Mouse (Mus musculus) midbrain, embryonic 11.5 days (tissue): Measurements from ENCODE around the gene Nxph3. TPM values are rescaled to one million over a fixed set of nuclear protein-coding genes. Genes with fewer than 3 reads are reported as not detected.

ENCODE experiments used
- ATAC-seq: fragments of 200-750 bp; cut with Nextera tagmentation; 2 replicates; pipeline ENCODE4 v1.8.0; 2017; ENCODE audit warnings: moderate TSS enrichment, moderate library complexity; ENCODE audit not compliant: low FRiP score
- DNase-seq: peaks from one replicate; pipeline ENCODE4 v3.0.0; 2015; ENCODE audit warnings: low spot score; ENCODE audit errors: missing footprints
- H3K27ac ChIP-seq: fragments of 300-500 bp; sonication (generic); 2 replicates; pipeline ENCODE4 v1.5.1; 2014; ENCODE audit warnings: low read depth, low read length
- H3K27me3 ChIP-seq: fragments of 300-500 bp; sonication (generic); 2 replicates; pipeline ENCODE4 v1.6.1; 2014; ENCODE audit warnings: mild to moderate bottlenecking, low read length, moderate library complexity, mixed read lengths; ENCODE audit not compliant: control insufficient read depth, insufficient read depth
- H3K36me3 ChIP-seq: fragments of 300-500 bp; sonication (generic); 2 replicates; pipeline ENCODE4 v1.6.1; 2014; ENCODE audit warnings: mild to moderate bottlenecking, low read length, moderate library complexity, mixed read lengths; ENCODE audit not compliant: control insufficient read depth, insufficient read depth
- H3K4me1 ChIP-seq: fragments of 300-500 bp; sonication (generic); 2 replicates; pipeline ENCODE4 v1.6.1; 2014; ENCODE audit warnings: low read length; ENCODE audit not compliant: control insufficient read depth, insufficient read depth
- H3K4me2 ChIP-seq: fragments of 300-500 bp; sonication (generic); 2 replicates; pipeline ENCODE4 v1.6.1; 2014; ENCODE audit warnings: mild to moderate bottlenecking, moderate library complexity
- H3K4me3 ChIP-seq: fragments of 300-500 bp; sonication (generic); 2 replicates; pipeline ENCODE4 v1.5.1; 2014; ENCODE audit warnings: low read depth, low read length
- H3K9ac ChIP-seq: fragments of 300-500 bp; sonication (generic); 2 replicates; pipeline ENCODE4 v1.6.1; 2014; ENCODE audit warnings: low read length
- H3K9me3 ChIP-seq: fragments of 300-500 bp; sonication (generic); 2 replicates; pipeline ENCODE4 v1.6.1; 2016; ENCODE audit warnings: low read length; ENCODE audit not compliant: control insufficient read depth
- whole genome bisulfite sequencing: fragments of 180-500 bp; shearing (Covaris S2); extraction: QIAGEN DNeasy Blood & Tissue Kit; methylation state at CpG from one replicate; pipeline ENCODE4 v1.1.7; 2014; 5-methylcytosine and 5-hydroxymethylcytosine counted together
- polyA plus RNA-seq: library from polyadenylated mRNA; unstranded; fragments of >200 nt; fragmentation: Nextera tagmentation; extraction: Ambion mirVana; gene quantifications from 2 replicates; pipeline ENCODE4 v1.2.1, GENCODE M21; 2014

Gene Nxph3
- polyA plus RNA-seq, 1 experiment from 2014 or later = 0.20 TPM

GRCm38 (mm10) chr11:95490104-95490503 lies 24.3 kb downstream of the Nxph3 start:
- H3K9me3 ChIP-seq = no peaks in the 10 kb centered on the region
- H3K9ac ChIP-seq = no peak overlapping the region
- ATAC-seq (no peak), DNase-seq (no peak)
- no peak overlapping the region for H3K27ac ChIP-seq
- H3K36me3 ChIP-seq = peaks cover 14% of the 10 kb centered on the region
- 85% methylated on average over 14 of the region's 14 CpGs for WGBS
- H3K4me2 ChIP-seq = no peak overlapping the region
- H3K27me3 ChIP-seq = no peaks in the 10 kb centered on the region
- no peaks in the 10 kb centered on the region for H3K4me1 ChIP-seq
- H3K4me3 ChIP-seq = no peak overlapping the region

GRCm38 (mm10) chr11:95487237-95487636 lies 27.1 kb downstream of the Nxph3 start:
- WGBS = 95% methylated on average over 2 of the region's 2 CpGs
- no peak overlapping the region for H3K4me3 ChIP-seq

GRCm38 (mm10) chr11:95485634-95486033 lies 28.7 kb downstream of the Nxph3 start:
- H3K9ac ChIP-seq = no peak overlapping the region
- no peak overlapping the region for H3K27ac ChIP-seq
- H3K36me3 ChIP-seq = peaks cover 3% of the 10 kb centered on the region; the same call in 1 of the 2 replicates
- no peaks in the 10 kb centered on the region for H3K27me3 ChIP-seq
- H3K4me1 ChIP-seq = no peaks in the 10 kb centered on the region
- no peaks in the 10 kb centered on the region for H3K9me3 ChIP-seq
- peak; percentile 78 for DNase-seq
- no peak overlapping the region for H3K4me2 ChIP-seq
- ATAC-seq = no peak
- no peak overlapping the region for H3K4me3 ChIP-seq
- 96% methylated on average over 18 of the region's 18 CpGs for WGBS

More at GRCm38 (mm10) chr11:95487237-95487636, 27.1 kb downstream of the Nxph3 start:
- H3K4me2 ChIP-seq = no peak overlapping the region
- DNase-seq (peak; percentile 66), ATAC-seq (no peak)
- no peak overlapping the region for H3K27ac ChIP-seq
- no peaks in the 10 kb centered on the region for H3K4me1 ChIP-seq
- no peaks in the 10 kb centered on the region for H3K9me3 ChIP-seq
- no peak overlapping the region for H3K9ac ChIP-seq
- H3K27me3 ChIP-seq = no peaks in the 10 kb centered on the region
- peaks cover 9% of the 10 kb centered on the region for H3K36me3 ChIP-seq

- Histone ChIP-seq H3K4me3 (no peak overlapping the region), H3K27ac (no peak overlapping the region), H3K9ac (no peak overlapping the region), H3K4me1 (no peaks in the 10 kb centered on the region), H3K9me3 (no peaks in the 10 kb centered on the region), H3K27me3 (no peaks in the 10 kb centered on the region), H3K4me2 (no peak overlapping the region), H3K36me3 (peaks cover 2% of the 10 kb centered on the region; the same call in 1 of the 2 replicates)
- 88% methylated on average over 4 of the region's 4 CpGs for WGBS
- ATAC-seq (no peak), DNase-seq (peak; percentile 39)
Measured at GRCm38 (mm10) chr11:95480662-95481061, 33.7 kb downstream of the Nxph3 start.

GRCm38 (mm10) chr11:95479458-95479857 lies 34.9 kb downstream of the Nxph3 start:
- Histone ChIP-seq H3K4me3 (no peak overlapping the region), H3K4me2 (no peak overlapping the region), H3K9me3 (no peaks in the 10 kb centered on the region), H3K27ac (no peak overlapping the region), H3K9ac (no peak overlapping the region), H3K4me1 (no peaks in the 10 kb centered on the region), H3K36me3 (no peaks in the 10 kb centered on the region), H3K27me3 (no peaks in the 10 kb centered on the region)
- WGBS = 77% methylated on average over 4 of the region's 4 CpGs
- ATAC-seq (no peak), DNase-seq (peak; percentile 56)

GRCm38 (mm10) chr11:95476323-95476722 lies 38.0 kb downstream of the Nxph3 start:
- DNase-seq = peak; percentile 61
- H3K4me3 ChIP-seq = no peak overlapping the region
- H3K27ac ChIP-seq = no peak overlapping the region
- no peak overlapping the region for H3K4me2 ChIP-seq
- ATAC-seq = no peak
- H3K9me3 ChIP-seq = no peaks in the 10 kb centered on the region
- H3K36me3 ChIP-seq = no peaks in the 10 kb centered on the region
- no peaks in the 10 kb centered on the region for H3K4me1 ChIP-seq
- 94% methylated on average over 7 of the region's 7 CpGs for WGBS
- H3K27me3 ChIP-seq = no peaks in the 10 kb centered on the region
- no peak overlapping the region for H3K9ac ChIP-seq

- H3K4me1 ChIP-seq = no peaks in the 10 kb centered on the region
- WGBS = 90% methylated on average over 1 of the region's 1 CpGs
- no peaks in the 10 kb centered on the region for H3K36me3 ChIP-seq
- DNase-seq (peak; percentile 35), ATAC-seq (no peak)
- H3K27me3 ChIP-seq = no peaks in the 10 kb centered on the region
- H3K9me3 ChIP-seq = no peaks in the 10 kb centered on the region
- H3K4me2 ChIP-seq = no peak overlapping the region
- no peak overlapping the region for H3K4me3 ChIP-seq
- H3K27ac ChIP-seq = no peak overlapping the region
- no peak overlapping the region for H3K9ac ChIP-seq
Measured at GRCm38 (mm10) chr11:95473456-95473855, 40.9 kb downstream of the Nxph3 start.

GRCm38 (mm10) chr11:95472942-95473341 lies 41.4 kb downstream of the Nxph3 start:
- Histone ChIP-seq H3K27ac (no peak overlapping the region), H3K9ac (no peak overlapping the region), H3K4me3 (no peak overlapping the region), H3K9me3 (no peaks in the 10 kb centered on the region), H3K4me2 (no peak overlapping the region), H3K27me3 (no peaks in the 10 kb centered on the region), H3K4me1 (no peaks in the 10 kb centered on the region), H3K36me3 (no peaks in the 10 kb centered on the region)
- no peak for DNase-seq
- ATAC-seq = no peak
- WGBS = 91% methylated on average over 2 of the region's 2 CpGs

GRCm38 (mm10) chr11:95467731-95468130 lies 46.6 kb downstream of the Nxph3 start:
- Histone ChIP-seq H3K4me2 (no peak overlapping the region), H3K4me3 (no peak overlapping the region), H3K27ac (no peak overlapping the region), H3K9me3 (no peaks in the 10 kb centered on the region), H3K36me3 (no peaks in the 10 kb centered on the region), H3K27me3 (no peaks in the 10 kb centered on the region), H3K4me1 (no peaks in the 10 kb centered on the region), H3K9ac (no peak overlapping the region)
- peak; percentile 49 for DNase-seq
- no peak for ATAC-seq
- WGBS = 96% methylated on average over 1 of the region's 1 CpGs

GRCm38 (mm10) chr11:95462168-95462567 lies 52.2 kb downstream of the Nxph3 start:
- 92% methylated on average over 3 of the region's 3 CpGs for WGBS
- H3K4me2 ChIP-seq = no peak overlapping the region
- no peaks in the 10 kb centered on the region for H3K27me3 ChIP-seq
- no peaks in the 10 kb centered on the region for H3K9me3 ChIP-seq
- no peaks in the 10 kb centered on the region for H3K4me1 ChIP-seq
- no peak overlapping the region for H3K4me3 ChIP-seq
- no peak overlapping the region for H3K9ac ChIP-seq
- no peaks in the 10 kb centered on the region for H3K36me3 ChIP-seq
- ATAC-seq (no peak), DNase-seq (no peak)
- no peak overlapping the region for H3K27ac ChIP-seq
